Mouse (Mus musculus) liver, embryonic 14.5 days (tissue): ENCODE measurements at regions not wholly inside any gene's neighbourhood (a gene's known extent, or its start where the extent isn't known, plus 50 kb on each side); places are given as distances from the start of the nearest gene placed in this dataset.

Source experiments
- CTCF ChIP-seq: IDR thresholded peaks from 2 replicates; pipeline ENCODE4 v1.5.1; 2016; ENCODE audit warnings: antibody characterized with exemption, low read depth, control low read depth
- EP300 ChIP-seq: IDR thresholded peaks from 2 replicates; pipeline ENCODE4 v1.6.1; 2016; ENCODE audit warnings: antibody characterized with exemption, low read depth

- no peak for TF ChIP-seq CTCF
- no peak for TF ChIP-seq EP300
Measured at GRCm38 (mm10) chr13:60417436-60418158, 184.2 kb upstream of the Dapk1 start.
